ENCODE assay signal across 9 mouse cellular contexts in genomic region chr1:37512109-37512640, GRCm38 (mm10). TPM values are rescaled to one million over a fixed set of nuclear protein-coding genes. Genes with fewer than 3 reads are reported as not detected.
DNase-seq lines count a peak whose midpoint lies in the region; ATAC-seq and TF ChIP-seq lines count a peak whose summit lies in the region.
"Had no signal": no experiment of that assay in that cellular context is flagged by ENCODE, and none has a peak within 500 bp of the region (broad histone marks: within the 10 kb centered on the region; RNA-seq: fewer than 3 reads in every experiment).

No protein-coding gene starts in this region.

- H3K27me3 ChIP-seq in embryonic facial prominence, embryonic 15.5 days: no peaks in the 10 kb centered on the region
- no peaks in the 10 kb centered on the region for H3K27me3 ChIP-seq in limb, embryonic 14.5 days (ENCODE audit: control insufficient read depth, insufficient read depth, low read length)
- no peaks in the 10 kb centered on the region for H3K27me3 ChIP-seq in stomach, postnatal 0 days (ENCODE audit: control insufficient read depth, insufficient read depth, low read length)
- H3K27me3 ChIP-seq: megakaryocyte, embryonic 14.5 days had no signal

- 19% methylated on average over 5 of the region's 5 CpGs for WGBS in embryonic facial prominence, embryonic 15.5 days
- WGBS in limb, embryonic 14.5 days: 17% methylated on average over 5 of the region's 5 CpGs
- 13% methylated on average over 5 of the region's 5 CpGs for WGBS in stomach, postnatal 0 days

- peak overlapping the region; percentile 74 for H3K27ac ChIP-seq in embryonic facial prominence, embryonic 15.5 days (replicated peaks)
- peak overlapping the region; percentile 63 for H3K27ac ChIP-seq in limb, embryonic 14.5 days (replicated peaks; ENCODE audit: low read depth, low read length)
- peak overlapping the region; percentile 90 for H3K27ac ChIP-seq in stomach, postnatal 0 days (replicated peaks)

- no peaks in the 10 kb centered on the region for H3K9me3 ChIP-seq in embryonic facial prominence, embryonic 15.5 days (replicated peaks)
- no peaks in the 10 kb centered on the region for H3K9me3 ChIP-seq in limb, embryonic 14.5 days (ENCODE audit: control insufficient read depth, low read length)
- H3K9me3 ChIP-seq in stomach, postnatal 0 days (ENCODE audit: control insufficient read depth, low read length): 0 out of 2 replicates have a peak, but pooled peaks cover 2% of the 10 kb centered on the region

- no peak for TF ChIP-seq POLR2A in limb, embryonic 14.5 days (IDR thresholded peaks at IDR 0.05; ENCODE audit: borderline replicate concordance, extremely low read depth, insufficient read depth, insufficient read length)

- no peaks in the 10 kb centered on the region for H3K36me3 ChIP-seq in embryonic facial prominence, embryonic 15.5 days
- H3K36me3 ChIP-seq in limb, embryonic 14.5 days (ENCODE audit: control insufficient read depth, insufficient read depth, low read length): no peaks in the 10 kb centered on the region
- H3K36me3 ChIP-seq in stomach, postnatal 0 days (ENCODE audit: control insufficient read depth, insufficient read depth, low read length): no peaks in the 10 kb centered on the region

- peak; percentile 44; the same call in 1 of the 2 replicates for ATAC-seq in embryonic facial prominence, embryonic 15.5 days (ENCODE audit: insufficient number of reproducible peaks, low FRiP score, low TSS enrichment, low read depth)
- peak; percentile 63; the same call in 1 of the 2 replicates for ATAC-seq in limb, embryonic 14.5 days (ENCODE audit: low FRiP score, low read depth)
- ATAC-seq in stomach, postnatal 0 days (ENCODE audit: low FRiP score, low TSS enrichment): peak; percentile 56
- no peak for ATAC-seq in granulocyte monocyte progenitor cell, adult 5-6 weeks (replicated peaks; ENCODE audit: poor library complexity, severe bottlenecking)

- H3K4me3 ChIP-seq in embryonic facial prominence, embryonic 15.5 days (replicated peaks): no peak overlapping the region
- no peak overlapping the region for H3K4me3 ChIP-seq in limb, embryonic 14.5 days (replicated peaks; ENCODE audit: low read length)
- H3K4me3 ChIP-seq in stomach, postnatal 0 days (ENCODE audit: low read depth, low read length): no peak overlapping the region
- H3K4me3 ChIP-seq: megakaryocyte, embryonic 14.5 days had no signal

- no peak for TF ChIP-seq CTCF in stomach, postnatal 0 days (IDR thresholded peaks at IDR 0.05; ENCODE audit: low read depth)

- H3K4me1 ChIP-seq in embryonic facial prominence, embryonic 15.5 days: peaks cover 20% of the 10 kb centered on the region
- peaks cover 18% of the 10 kb centered on the region for H3K4me1 ChIP-seq in limb, embryonic 14.5 days (ENCODE audit: control insufficient read depth, insufficient read depth, low read length)
- H3K4me1 ChIP-seq in stomach, postnatal 0 days (replicated peaks; ENCODE audit: control insufficient read depth, insufficient read depth): peaks cover 9% of the 10 kb centered on the region

- intact Hi-C loops in heart, postnatal 25 days (cut with DNase I): no loop called here

- H3K4me2 ChIP-seq in embryonic facial prominence, embryonic 15.5 days (replicated peaks): no peak overlapping the region
- 0 out of 2 replicates have a peak overlapping the region, but pooled peaks have one; percentile 2 for H3K4me2 ChIP-seq in limb, embryonic 14.5 days (replicated peaks; ENCODE audit: low read depth, low read length, severe bottlenecking)
- peak overlapping the region; percentile 34 for H3K4me2 ChIP-seq in stomach, postnatal 0 days (replicated peaks; ENCODE audit: low read depth)

- peak; percentile 44 to 46 for DNase-seq in layer of hippocampus, postnatal 10 days (ENCODE audit: low spot score in 2 of 2)
- no peak for DNase-seq in layer of hippocampus, adult 9-11 months
- peak; percentile 63 for DNase-seq in heart, postnatal 25 days (ENCODE audit: low spot score)
- peak; percentile 76 for DNase-seq in limb, embryonic 14.5 days (ENCODE audit: low spot score)
- DNase-seq in stomach, postnatal 0 days (ENCODE audit: low spot score): no peak
- DNase-seq in c-Kit-positive CD71-positive TER-119-positive erythroid progenitor cells, embryonic 14.5 days (ENCODE audit: low spot score): no peak

- no peak for TF ChIP-seq EP300 in stomach, postnatal 0 days (optimal IDR thresholded peaks at IDR 0.05)

- H3K9ac ChIP-seq in embryonic facial prominence, embryonic 15.5 days: no peak overlapping the region
- H3K9ac ChIP-seq in limb, embryonic 14.5 days (ENCODE audit: low read depth, low read length, severe bottlenecking): 0 out of 2 replicates have a peak overlapping the region, but pooled peaks have one; percentile 12
- H3K9ac ChIP-seq in stomach, postnatal 0 days (ENCODE audit: low read length): peak overlapping the region; percentile 19; the same call in 1 of the 2 replicates

RNA-seq across cellular contexts. Expression of gene Mgat4a, which starts 28.6 kb away (rescaled TPM):
- total RNA-seq in layer of hippocampus, postnatal 10 days (2021): 10 to 100 TPM; 23.9 to 26.6 TPM
- 4.2 and 6.1 TPM in 2 replicates for polyA plus RNA-seq in embryonic facial prominence, embryonic 15.5 days (2015; fragmentation: Nextera tagmentation; extraction: Ambion mirVana)
- 10 to 100 TPM in 1 of 2 experiments, 1 to 10 TPM in 1; 8.6 to 10.8 TPM for total RNA-seq in heart, postnatal 25 days (2021)
- 6.8 and 8.2 TPM in 2 replicates for polyA plus RNA-seq in limb, embryonic 14.5 days (2012; rRNA removed)
- 9.0 TPM in 2 replicates for polyA plus RNA-seq in limb, embryonic 14.5 days (2014; fragmentation: Nextera tagmentation; extraction: Ambion mirVana)
- polyA plus RNA-seq in stomach, postnatal 0 days (2015; fragmentation: Nextera tagmentation; extraction: Ambion mirVana): 13.7 and 13.8 TPM in 2 replicates
- 11.3 and 12.9 TPM in 2 replicates for total RNA-seq in granulocyte monocyte progenitor cell, adult 5-6 weeks (2014; fragmentation: Nextera tagmentation)
- total RNA-seq in granulocyte monocyte progenitor cell, adult 5-6 weeks (2017): 12.9 and 16.0 TPM in 2 replicates

Comparison
In these comparisons a context has a peak if more than half of its experiments do, and no peak if none do; other contexts are left out.
1. DNase-seq: peak in layer of hippocampus, postnatal 10 days (2 of 2), heart, postnatal 25 days (single experiment) and limb, embryonic 14.5 days (single experiment); none in layer of hippocampus, adult 9-11 months (single experiment), stomach, postnatal 0 days (single experiment) and c-Kit-positive CD71-positive TER-119-positive erythroid progenitor cells, embryonic 14.5 days (single experiment).
2. Peak in every context shown above with its lines, with median percentiles within 50 percentile points of each other: H3K27ac ChIP-seq.